Mouse (Mus musculus) heart, postnatal 25 days (tissue): Measurements from ENCODE around the gene Shld1. TPM values are rescaled to one million over a fixed set of nuclear protein-coding genes. Genes with fewer than 3 reads are reported as not detected.
A peak's percentile ranks its signal among the peaks of the same experiment; 100 is the strongest.

Experiments
- DNase-seq: peaks from one replicate; pipeline ENCODE4 v3.0.0; 2022; ENCODE audit warnings: low spot score
- intact Hi-C: fragments of 180-260 bp; cut with DNase I; formaldehyde crosslinking; loops from one replicate; pipeline ENCODE4 v1.15.1; 2025
- total RNA-seq, 2 experiments: library from RNA; stranded (reverse); gene quantifications; 2 replicates each; pipeline ENCODE4 v1.2.3; 2021

The Shld1 gene
- 10 to 100 TPM; 41.5 to 55.2 TPM for total RNA-seq

DNA sequence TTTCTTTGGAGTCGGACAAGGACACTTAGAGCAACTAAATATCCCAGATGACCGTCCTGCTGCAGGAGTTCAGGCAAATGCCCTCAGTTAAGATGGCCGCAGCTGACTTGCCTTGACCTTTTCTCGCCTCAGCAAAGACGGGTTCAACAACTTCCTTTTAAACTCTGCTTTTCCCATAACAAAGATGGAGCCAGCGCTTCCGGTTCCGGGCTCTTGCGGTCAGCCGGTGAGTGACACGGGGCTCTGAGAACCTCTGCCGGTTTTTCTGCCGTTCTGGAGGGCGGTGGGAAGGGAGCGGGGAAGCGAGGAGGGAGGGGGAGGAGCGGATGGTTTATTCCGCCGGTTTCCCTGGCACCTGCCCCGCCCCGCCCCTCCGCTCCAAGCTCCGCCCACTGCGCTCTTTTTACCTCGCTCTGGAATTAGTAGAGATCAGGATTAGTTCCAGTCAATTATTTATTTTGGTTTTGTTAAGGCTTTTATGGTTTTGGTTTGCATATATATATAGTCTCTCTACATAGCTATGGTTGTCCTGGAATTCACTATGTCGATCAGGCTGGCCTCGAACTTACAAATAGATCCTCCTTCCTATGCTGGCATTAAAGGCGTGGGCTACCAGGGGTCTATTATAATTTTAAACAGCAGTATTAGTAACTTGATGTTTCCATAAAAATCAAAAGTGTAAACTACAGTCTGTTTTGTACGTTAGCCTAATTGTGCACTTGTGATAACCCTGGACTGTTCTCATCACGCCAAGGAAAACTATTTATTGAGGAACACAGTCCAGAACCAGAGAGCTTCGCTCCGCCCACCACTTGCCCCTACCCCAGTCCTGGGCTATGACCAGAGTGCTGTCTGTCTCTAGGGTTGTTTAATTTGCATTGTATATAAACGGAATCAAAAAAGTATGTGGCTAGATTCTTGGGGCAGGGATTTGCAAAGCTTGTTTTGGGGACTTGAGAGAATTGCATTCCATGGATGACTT lies at the start of gene Shld1:
TSS of gene Shld1 (plus strand) at position 176 of the 982 bp plus-strand sequence.
- intact Hi-C loops = loop anchor here (5.0 to 10.0 kb wide), 2 partner anchors 45 to 128 kb away; partner anchors contain the start of genes Mcm8 and Trmt6
- peak; percentile 85 for DNase-seq

DNA sequence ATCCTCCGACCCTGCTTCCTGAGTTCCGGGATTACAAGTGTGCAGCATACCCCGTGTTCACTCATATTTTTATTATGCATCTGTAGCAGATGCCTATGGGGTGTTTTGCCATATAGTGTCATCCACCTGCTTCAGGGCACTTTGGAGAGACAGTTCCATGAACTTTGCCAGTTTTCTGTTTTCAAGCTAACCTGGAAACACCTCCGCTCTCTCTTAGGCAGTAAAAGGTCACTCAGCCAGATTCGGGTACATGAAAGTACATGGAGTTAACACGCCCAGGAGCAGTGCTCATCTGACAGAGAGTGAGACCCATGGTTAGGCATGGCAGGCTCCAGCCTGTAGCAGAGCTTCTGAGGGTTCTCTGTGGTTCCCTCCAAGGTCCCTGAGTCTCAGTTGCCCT lies 48.4 kb upstream of the Shld1 start:
- intact Hi-C loops = loop anchor here (2.0 kb wide), 1 partner anchor 62 kb away; no protein-coding TSS in a partner anchor
- DNase-seq = no peak

DNA sequence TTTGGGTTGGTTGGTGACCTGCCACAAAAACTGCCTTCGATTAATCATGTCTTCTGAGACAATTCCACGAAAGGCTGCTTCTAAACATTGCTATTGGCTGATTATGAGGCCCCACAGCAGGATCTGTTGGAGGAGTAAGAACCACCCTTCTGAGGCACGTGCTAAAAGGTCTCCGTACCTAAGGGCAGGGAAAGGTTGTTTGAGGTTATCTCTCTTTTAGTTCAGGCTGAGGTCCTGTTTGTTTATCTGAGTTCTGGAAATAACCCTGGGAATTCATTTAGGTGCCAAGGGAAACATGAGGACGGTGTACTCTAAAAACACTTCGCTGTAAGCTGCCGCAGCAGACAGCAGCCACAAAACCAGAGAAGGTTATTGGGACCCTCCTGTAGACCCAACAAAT lies 47.4 kb upstream of the Shld1 start:
- peak; percentile 4 for DNase-seq
- intact Hi-C loops = loop anchor here (2.0 kb wide), 1 partner anchor 63 kb away; no protein-coding TSS in a partner anchor

DNA sequence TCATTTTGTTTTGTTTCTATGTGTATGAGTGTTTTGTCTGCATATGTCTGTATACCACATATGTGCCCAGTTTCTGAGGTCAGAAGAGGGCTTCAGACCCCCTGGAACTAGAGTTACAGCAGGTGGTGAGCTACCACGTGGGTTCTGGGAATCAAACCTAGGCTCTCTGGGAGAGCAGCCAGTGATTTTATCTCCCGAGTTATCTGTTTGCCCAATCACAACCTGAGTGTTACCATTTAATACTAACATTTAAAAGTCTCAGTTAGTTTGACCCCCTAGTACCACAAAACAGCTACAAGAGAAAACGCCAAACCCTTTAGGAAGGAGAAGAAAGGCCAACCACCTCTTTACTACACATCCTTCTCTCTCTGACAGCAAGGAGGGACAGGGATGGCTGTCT lies 45.5 kb upstream of the Shld1 start:
- intact Hi-C loops = loop anchor here (5.0 kb wide), 1 partner anchor 46 kb away; the partner anchor contains the start of gene Shld1
- no peak for DNase-seq

DNA sequence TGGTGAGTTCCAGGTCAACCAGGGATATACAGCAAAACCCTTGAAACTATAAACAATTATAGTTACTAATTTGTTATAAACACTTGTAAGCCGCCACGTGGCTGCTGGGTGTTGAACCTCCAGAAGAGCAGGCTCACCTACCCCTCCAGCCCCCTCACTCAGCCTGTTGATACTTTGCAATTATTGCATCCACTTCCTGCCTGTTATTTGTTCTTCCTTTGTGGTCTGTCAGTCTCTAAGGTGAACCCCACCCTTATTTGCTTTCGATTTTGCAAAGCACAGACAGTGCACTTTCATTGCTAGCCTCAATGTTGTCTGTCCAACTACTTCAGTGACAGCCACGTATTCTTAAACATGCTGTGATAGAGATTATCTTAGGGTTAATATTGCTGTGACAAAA lies 43.6 kb upstream of the Shld1 start:
- intact Hi-C loops = loop anchor here (5.0 kb wide), 1 partner anchor 44 kb away; the partner anchor contains the start of gene Shld1
- DNase-seq = no peak

DNA sequence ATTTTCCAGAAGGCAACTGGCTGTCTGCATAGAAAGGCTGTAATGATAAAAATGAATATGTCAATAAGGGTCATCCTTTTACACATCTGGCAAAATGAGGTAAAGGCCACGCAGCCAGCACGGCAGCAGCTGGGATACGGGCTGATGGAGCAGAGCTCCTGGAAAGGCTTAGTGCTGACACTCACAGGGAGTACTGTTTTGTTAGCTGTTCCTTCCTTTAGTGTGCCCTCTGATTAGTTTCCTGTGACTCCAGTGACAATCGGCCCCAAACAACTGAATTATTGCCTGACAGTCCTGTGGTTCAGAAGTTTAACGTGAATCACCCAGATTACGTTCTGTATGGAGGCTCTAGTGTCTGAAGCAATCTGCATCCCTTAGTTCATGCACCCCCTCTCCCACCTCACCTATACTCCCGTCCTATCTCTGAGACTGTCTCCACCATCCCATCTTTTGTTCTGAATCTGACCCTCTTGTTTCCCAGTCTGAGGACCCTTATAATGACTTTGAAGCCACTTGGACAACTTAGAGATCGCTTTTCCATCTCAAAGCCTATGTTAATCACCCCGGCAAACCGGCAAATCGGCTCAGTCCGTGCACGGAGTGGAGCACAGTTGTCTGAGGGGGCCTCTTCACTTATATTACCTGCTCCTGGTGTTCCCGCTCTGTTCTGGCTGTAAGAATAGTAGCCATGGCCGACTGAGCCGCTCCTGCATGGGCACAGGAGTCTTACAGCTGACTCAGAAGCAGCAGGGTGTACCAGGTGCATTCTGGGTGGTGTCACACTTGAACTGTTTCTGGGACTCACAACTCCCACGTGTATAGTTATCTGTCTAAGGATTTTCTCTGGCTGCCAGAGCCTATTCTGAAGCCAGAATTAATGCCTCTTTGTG lies 39.6 kb upstream of the Shld1 start:
- no peak for DNase-seq
- intact Hi-C loops = no loop called here

DNA sequence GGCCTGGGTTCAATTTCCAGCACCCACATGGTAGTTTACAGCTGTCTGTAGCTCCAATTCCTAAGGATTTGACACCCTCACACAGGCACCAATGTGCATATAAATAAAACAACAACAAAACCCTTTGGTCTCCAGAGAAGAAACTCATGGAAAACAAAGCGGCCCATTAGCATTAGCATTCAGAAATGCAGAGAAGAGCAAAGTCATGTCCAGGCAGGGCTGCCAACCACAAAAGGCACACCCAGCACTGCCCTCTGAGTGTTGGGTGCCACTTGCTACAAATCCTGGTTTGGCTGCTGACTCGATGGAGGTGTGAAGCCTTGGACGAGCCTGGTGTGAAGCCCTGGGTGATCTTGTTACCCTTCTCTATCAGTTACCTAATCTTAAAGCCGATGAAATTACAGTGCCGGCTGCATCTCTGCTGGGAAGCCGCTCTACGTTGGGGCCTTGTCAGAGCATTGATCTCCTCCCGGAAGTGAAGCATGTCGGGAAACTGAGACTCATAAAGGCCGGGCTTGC lies 37.3 kb upstream of the Shld1 start:
- DNase-seq = no peak
- intact Hi-C loops = no loop called here

DNA sequence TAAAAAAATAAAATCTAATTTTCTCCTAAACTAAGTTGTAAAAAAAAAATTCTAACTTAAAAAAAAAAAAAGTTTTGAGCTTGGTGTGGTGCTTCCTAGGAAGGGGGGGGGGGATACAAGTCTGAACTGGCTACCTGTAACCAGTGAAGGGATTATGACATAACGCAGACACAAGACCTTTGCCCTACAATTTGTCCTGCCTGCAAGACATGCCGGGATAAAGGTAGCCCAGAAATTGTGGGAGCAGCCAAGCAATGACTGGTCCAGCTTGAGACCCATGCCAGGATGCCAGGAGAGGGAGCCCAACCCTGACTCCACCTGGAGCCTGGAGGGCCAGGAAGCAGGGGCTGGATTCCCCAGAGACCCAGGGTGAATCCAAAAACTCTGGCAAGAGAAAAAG lies 36.2 kb upstream of the Shld1 start:
- intact Hi-C loops = no loop called here
- DNase-seq = no peak

DNA sequence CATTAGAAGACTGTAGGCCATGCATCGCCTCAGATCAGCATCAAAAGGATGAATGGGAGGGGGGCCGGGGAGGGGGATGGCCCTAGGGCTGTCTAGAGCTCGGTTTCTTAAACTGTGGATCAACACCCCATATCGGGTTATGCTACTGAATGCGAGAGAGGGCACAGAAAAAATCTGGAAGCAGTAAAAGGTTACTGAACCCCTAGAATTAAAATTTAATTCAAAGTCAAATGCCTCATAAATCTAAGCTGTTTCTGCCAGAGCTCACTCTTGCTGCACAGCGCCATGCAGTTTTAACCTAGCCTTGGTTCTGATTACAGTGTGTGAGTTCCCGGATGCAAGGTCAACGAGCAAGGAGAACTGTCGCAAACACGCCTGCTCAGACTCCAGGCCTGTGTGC lies 34.3 kb upstream of the Shld1 start:
- intact Hi-C loops = no loop called here
- DNase-seq = no peak

DNA sequence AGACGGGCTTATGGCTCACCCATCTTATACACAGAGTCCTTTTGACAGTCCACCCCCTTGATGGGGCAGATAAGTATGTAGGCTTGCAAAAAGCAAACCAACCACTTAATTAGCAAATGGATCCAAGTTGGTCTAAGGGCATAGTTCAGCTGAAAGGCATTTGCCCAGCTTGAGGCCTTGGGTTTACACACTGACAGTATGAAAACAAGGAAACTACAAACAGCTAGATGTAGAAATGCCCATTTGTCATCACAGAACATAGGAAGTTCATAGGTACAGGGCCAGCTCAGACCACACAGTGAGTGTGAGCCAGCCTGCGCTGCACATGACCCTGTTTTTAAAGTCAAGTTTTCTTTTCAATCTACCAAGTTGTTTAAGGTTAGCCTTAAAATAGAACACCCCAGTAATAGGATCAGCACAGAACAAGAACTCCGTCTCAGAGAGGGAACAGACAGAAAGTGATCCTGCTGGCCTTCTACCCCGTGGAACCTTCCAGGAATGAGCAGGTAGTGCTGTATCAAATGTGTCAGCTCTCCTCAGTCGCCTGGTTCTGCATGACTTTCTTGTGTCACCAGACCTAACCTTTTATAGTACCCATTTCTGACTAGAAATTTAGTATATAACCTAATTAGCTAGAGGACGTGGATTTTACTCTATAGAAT lies 31.8 kb upstream of the Shld1 start:
- intact Hi-C loops = no loop called here
- no peak for DNase-seq

DNA sequence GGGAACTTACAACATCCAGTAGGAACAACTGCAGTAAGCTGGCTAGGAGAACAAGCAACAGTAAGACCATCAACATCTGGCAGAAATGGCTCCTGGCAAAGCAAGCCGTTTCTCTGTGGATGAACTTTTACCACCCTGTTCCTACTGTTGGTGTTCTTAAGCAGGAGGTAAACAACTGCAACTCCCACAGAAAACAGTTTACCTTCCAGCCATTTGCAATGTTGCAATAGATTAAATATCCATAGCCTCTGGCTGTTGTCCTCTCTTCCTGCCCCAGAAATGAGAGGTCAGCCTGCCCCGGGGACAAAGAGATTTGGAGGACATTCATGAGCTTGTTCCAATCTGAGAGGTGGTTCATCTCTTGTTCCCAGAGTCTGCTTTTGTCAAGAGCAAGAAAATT lies 29.5 kb upstream of the Shld1 start:
- DNase-seq = no peak
- intact Hi-C loops = no loop called here

DNA sequence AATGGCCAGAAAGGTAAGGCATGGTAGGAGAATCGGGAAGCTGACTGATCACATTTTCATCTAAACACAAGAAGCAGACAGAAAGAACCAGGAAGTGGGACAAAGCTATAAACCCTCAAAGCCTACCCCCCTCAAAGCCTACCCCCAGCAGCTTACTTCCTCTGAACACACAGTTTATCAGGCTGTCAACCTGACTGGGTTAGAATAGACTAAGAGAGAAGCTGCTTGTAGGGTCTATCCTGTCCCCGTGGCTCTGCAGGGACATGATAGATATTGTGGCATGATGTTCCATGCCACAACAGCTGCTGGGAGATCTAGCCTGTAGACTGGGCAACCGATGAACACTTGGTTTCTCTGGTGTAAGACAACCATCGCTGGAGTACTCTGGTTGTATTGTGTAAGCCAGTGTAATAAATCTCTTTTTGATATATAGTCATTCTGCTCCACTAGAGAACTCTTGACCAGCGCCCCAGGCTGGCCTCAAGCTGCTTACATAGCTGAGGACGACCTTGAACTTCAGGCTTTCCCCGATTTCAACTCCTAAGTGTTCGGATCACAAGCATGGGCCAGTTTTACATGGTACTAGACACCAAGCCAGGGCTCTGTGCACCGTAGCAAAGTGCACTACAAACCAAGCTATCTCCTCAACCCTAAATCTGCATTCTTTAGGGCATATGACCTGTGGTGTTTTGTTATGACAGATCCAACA lies 28.2 kb upstream of the Shld1 start:
- DNase-seq = no peak
- intact Hi-C loops = no loop called here

DNA sequence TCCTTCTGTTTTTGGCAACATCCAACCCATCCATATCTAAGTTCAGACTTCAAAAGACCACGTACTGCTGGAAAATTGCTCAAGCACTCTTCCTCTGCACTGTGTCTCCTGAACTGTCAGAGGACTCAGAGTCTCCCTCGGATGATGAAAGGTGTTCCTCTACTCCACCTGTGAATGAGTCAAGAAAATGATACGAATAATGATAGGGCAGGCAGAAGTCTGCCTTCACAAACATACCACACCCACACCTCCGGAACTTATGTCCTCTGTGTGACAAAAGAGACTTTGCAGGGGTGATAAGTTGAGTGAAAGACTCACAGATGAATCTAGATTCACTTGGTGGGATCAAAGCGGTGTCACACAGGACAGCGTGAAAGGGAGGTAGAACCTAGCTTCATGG lies 17.6 kb upstream of the Shld1 start:
- DNase-seq = no peak
- intact Hi-C loops = no loop called here

DNA sequence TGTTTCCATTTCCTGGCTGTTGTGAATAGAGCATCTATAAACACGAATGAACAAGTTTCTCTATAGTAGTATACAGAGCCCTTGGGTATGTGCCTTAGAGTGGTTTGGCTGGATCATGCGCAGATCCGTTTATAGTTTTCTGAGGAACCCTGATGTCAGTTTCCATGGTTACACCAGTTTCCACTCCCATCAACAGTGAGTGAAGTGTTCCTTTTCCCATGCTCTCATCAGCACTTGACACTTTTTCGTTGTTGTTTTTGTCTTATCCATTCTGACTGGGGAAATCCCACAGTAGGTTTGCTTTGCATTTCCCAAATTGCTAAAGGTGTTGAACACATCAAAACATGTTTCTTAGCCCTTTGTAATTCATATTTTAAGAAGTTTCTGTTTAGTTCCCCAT lies 16.4 kb upstream of the Shld1 start:
- DNase-seq = no peak
- intact Hi-C loops = no loop called here

DNA sequence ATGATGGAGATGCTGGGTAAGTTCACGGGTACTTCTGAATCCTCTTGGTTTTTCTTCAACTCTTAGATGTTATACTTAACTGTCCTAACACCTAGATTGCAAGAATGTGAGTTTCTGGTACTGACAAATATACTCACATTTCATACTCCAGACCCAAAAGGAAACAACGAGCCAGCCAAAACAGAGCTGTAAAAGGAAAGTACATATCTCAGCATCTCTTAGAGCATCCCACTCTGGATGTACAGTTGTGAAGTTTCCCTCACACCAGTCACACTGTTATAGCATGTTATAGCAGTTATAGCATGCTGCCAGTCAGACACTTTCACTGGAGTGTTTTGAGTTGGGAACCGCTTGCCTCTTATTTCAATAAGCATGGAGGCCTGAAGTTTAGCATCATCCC lies 14.6 kb upstream of the Shld1 start:
- no peak for DNase-seq
- intact Hi-C loops = no loop called here

DNA sequence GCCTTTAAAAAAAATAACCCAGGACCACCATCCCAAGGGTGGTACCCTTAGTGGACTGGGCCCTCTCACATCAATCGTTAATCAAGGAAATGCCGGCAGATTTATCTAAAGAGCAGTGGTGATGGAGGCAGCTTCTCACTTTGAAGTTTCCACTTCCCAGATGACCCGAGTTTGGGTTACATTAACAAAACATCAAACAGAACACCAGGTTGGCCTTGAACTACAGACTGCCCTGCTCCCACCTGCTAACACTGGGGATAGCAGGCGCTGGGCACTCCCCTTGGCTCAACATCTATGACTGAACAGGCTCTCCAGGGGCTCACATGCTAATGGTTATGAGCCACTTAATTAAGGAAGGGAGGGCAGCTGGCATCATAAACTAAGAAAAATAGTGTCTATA lies 10.6 kb upstream of the Shld1 start:
- intact Hi-C loops = no loop called here
- no peak for DNase-seq

DNA sequence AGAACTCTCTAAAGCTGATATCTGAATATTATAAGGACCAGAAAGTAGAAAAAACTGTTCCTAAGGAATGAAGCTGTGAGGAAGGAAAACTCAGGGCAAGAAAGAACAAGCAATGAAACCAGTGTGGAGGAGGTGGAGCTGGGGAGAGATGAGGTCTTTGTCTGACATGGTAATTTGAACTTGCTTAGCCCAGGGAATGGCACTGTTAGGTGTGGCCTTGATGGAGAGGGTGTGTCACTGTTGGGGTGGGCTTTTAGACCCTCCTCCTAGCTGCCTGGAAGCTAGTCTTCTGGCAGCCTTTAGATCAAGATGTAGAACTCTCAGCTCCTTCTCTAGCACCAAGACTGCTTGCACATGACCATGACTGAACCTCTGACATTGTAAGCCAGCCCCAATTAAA lies 1.7 kb upstream of the Shld1 start:
- intact Hi-C loops = loop anchor here (5.0 to 10.0 kb wide), 2 partner anchors 43 to 130 kb away; partner anchors contain the start of genes Mcm8 and Trmt6
- DNase-seq = no peak

DNA sequence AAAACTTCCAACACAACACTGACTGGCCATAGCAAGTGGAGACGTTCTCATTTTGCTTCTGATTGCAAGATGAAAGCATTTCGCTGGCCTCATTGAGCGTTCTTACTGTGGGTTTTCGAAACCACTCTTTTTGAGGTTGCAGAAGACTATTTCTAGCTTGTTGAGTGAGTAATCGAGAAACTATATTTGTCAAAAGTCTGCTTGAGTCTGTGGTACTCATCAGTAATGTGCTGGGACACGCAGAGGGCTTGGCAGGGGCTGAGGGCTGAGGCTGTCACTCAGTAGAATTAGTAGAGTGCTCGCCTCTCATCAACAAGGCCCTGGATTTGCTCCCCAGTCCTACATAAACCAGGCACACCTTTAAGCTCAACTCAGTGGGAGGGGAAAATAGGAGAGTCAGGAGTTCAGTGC lies 1.9 kb downstream of the Shld1 start:
- no peak for DNase-seq
- intact Hi-C loops = loop anchor here (5.0 to 10.0 kb wide), 2 partner anchors 46 to 126 kb away; partner anchors contain the start of genes Mcm8 and Trmt6

DNA sequence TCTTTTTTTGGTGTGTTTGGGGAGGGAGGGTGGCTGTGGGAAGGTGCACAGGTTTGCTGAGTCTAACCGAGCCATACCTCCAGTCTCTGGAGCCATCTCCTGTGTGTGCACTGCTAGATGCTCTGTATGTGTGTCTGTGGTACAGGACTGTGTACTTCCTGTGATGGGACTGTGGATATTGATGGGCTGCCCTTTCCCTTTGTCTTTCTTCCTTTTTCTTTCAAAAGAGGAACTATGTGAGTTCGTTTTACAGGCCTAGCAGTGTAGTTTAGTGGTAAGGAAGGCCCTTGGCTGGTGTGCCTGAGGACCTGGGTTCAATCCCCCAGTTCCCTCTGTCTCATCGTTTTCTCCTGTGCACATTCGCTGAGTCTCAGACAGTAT lies 2.4 kb downstream of the Shld1 start:
- intact Hi-C loops = loop anchor here (5.0 to 10.0 kb wide), 2 partner anchors 47 to 126 kb away; partner anchors contain the start of genes Mcm8 and Trmt6
- DNase-seq = no peak
